Mouse (Mus musculus): ENCODE data around the gene Ppp2r2c.

Gene Ppp2r2c

DNA sequence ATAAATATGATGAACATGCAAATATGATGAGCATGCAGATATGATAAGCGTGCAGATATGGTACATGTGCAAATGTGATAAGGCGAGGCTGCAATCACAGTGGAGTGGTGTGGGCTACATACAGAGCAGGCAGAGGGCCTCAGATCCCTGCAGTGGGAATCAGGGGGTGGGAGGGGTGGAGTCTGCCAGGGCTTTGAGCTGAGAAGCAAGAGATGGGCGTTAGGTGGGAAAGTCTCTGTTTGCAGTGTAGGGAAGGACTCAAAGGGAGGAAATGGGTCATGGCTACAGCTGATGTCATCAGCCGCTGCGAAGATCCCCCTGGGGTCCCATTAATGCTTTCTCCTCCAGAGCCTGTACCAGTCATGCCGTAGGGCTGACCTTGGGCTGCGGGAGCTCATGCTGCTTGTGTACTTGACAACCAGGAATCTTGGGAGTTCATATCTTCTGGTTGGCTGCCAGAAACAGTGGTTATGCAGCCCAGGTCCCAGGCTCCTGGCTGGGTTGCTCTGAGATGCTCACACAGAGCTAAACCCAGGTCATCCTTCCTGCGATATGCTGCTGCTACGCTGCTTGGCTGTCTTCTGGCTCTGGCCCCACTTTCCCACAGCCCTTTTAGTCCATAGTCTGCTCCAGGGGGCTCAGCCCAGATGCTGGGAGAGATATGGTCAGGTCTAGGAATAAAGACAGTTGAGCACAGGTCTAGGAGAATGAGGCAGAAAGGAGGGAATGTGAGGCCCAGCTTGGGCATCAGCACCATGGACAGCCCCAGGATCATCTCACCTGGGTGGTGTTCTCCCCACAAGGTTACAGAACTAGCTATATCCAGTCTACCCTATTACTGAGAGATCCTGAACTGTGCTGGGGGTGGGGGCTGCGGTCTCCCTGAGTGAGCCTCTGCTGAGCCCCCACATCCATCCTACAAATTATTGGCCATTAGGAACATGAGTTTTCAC is 27.6 kb downstream of the Ppp2r2c start:
- no peak for DNase-seq (ENCODE audit: low spot score in 2 of 2)

- no peak for DNase-seq (ENCODE audit: low spot score in 2 of 2)
Observed at GRCm38 (mm10) chr5:36897999-36898398, 29.7 kb downstream of the Ppp2r2c start.

- no peak for DNase-seq (ENCODE audit: low spot score in 2 of 2)
Observed at GRCm38 (mm10) chr5:36898415-36899109, 30.2 kb downstream of the Ppp2r2c start.

DNA sequence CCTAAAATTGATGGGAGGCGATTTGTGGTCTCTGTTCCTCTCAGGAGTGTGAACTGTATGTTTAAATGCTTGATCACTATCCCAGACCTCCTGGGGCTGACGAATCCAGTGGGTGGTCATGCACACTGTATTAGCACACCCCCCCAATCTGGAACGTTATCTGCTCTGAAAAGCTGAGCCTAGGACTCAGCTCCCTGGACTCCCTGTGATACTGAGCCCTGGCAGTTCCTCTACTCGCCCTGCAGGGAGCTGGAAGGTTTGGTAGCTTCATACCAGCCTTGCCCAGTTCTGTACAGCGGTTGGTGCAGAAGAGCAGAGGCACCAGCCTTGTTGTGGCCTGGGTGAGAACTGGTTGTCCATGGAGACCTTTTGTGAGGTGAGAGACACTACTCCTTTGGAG is 31.1 kb downstream of the Ppp2r2c start:
- DNase-seq (ENCODE audit: low spot score in 2 of 2): no peak

- no peak for DNase-seq (ENCODE audit: low spot score in 2 of 2)
Observed at GRCm38 (mm10) chr5:36900189-36900619, 31.9 kb downstream of the Ppp2r2c start.

DNA sequence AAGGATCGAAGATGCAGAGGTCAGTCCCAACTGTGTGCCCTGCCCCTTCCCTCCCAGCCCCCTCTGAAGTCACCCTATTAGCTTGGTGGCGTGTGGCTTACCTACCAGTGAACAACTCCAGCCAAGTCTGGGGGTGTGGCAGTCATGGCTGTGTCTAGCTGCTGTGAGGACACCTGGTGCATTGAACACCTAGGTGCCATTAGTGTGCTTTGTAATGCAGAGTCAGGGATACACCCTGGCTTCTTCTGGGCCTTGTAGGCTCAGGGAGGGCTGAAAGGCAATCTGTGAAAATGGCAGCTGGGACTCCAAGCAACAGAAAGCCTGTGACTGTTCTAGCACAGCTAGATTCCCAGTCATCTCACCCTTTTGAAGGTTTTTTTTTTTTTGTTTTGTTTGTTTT is 34.5 kb downstream of the Ppp2r2c start:
- DNase-seq (ENCODE audit: low spot score in 2 of 2): no peak

GRCm38 (mm10) chr5:36904131-36904530 is 35.8 kb downstream of the Ppp2r2c start:
- DNase-seq (ENCODE audit: low spot score in 2 of 2): no peak

GRCm38 (mm10) chr5:36904703-36905102 is 36.4 kb downstream of the Ppp2r2c start:
- DNase-seq (ENCODE audit: low spot score in 2 of 2): no peak

GRCm38 (mm10) chr5:36905216-36905615 is 36.9 kb downstream of the Ppp2r2c start:
- no peak for DNase-seq (ENCODE audit: low spot score in 2 of 2)

DNA sequence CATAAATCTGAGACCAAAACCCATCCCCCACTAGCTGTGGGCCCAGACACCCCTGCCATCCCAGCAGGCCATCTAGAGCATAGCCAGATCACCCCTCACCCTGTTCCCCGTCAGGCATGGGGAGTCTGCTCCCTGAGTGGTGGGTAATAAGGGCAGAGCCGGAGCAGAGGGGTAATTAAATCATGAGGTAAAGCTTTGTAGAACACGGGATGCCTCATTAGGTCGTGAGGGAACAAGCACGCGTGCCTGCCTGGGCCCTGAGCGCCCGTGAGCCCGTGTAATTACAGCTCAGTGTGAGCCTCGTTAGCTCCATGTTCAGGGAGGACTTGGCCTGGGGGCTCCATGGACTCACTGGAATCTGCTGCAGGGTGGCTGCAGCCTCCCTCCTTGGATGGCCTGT is 39.4 kb downstream of the Ppp2r2c start:
- no peak for DNase-seq (ENCODE audit: low spot score in 2 of 2)

DNA sequence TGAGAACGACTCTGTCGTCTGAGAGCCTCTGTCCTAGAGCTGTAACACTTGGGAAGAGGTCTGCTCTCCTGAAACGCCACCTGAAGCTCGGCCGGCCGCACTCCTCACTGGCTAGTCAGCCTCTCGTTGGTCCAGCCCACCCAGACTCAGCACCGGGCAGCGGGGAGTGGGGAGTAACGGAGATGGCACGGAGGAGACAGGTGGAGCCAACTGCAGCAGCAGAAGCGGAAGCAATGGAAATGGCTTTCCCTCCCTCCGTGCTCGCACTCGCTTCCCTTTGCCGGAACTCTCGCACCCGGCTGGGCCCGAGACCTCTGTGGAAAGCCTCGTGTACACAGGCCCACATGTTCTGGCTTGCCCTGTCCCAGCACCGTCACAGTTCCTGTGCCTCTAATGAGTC is 41.2 kb downstream of the Ppp2r2c start:
- DNase-seq (ENCODE audit: low spot score in 2 of 2): no peak

GRCm38 (mm10) chr5:36910980-36911379 is 42.7 kb downstream of the Ppp2r2c start:
- no peak for DNase-seq (ENCODE audit: low spot score in 2 of 2)

GRCm38 (mm10) chr5:36911759-36912352 is 43.5 kb downstream of the Ppp2r2c start:
- DNase-seq (ENCODE audit: low spot score in 2 of 2): no peak

DNA sequence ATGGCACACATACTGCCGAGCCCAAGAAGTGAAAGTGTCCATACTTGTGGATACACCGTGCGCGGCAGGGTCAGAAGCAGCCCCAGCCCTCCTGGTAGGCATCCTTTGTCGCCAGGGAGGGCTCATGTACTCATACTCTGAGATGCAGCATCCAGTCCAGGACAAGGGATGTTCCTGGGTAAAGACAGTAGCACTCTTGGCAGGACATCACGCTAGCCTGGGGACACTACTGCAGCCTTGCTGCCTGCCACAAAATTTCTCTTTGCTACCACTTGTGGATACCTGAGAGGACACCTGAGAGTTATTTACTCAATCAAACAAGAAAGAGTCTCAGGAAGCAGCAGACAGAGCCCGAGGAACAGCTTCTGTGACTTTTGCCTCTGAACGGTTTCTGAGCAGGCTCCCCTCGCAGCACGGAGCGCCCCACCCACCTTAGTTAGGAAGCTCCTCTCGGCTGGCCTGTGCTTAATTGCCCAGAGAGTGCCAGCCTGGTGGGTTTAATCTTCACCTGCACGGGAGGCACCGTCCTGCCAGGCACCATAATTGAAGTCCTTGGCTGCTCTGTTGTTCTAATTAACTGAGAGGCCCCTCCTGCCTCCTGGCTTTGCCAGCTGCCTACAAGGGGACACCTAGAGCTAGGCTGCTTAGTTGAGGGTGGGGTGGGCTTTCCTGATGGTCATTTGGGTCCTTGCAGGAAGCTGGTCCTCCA is 44.4 kb downstream of the Ppp2r2c start:
- DNase-seq (ENCODE audit: low spot score in 2 of 2): no peak

GRCm38 (mm10) chr5:36915256-36915655 is 46.9 kb downstream of the Ppp2r2c start:
- DNase-seq (ENCODE audit: low spot score in 2 of 2): no peak

GRCm38 (mm10) chr5:36916581-36916980 is 48.3 kb downstream of the Ppp2r2c start:
- DNase-seq (ENCODE audit: low spot score in 2 of 2): no peak

GRCm38 (mm10) chr5:36917245-36917644 is 48.9 kb downstream of the Ppp2r2c start:
- no peak for DNase-seq (ENCODE audit: low spot score in 2 of 2)

DNA sequence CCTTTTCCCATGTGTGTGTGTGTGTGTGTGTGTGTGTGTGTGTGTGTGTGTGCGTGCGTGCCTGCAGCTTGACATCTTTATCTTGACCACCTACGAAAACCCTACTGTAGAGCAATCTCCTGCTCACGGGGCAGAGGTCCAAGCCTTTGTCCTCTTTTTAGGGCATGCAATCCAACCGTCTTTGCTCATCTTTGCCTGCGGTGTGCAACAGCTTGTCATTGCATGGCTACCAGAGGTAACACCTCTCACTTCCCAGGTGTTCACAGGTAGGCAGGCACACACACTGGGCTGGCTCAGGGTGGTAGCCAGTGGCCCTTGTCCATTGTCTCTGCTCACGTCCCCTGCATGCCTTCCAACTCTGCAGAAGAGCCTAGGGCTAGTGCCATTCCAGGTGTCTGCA is 49.7 kb downstream of the Ppp2r2c start:
- DNase-seq (ENCODE audit: low spot score in 2 of 2): no peak

DNA sequence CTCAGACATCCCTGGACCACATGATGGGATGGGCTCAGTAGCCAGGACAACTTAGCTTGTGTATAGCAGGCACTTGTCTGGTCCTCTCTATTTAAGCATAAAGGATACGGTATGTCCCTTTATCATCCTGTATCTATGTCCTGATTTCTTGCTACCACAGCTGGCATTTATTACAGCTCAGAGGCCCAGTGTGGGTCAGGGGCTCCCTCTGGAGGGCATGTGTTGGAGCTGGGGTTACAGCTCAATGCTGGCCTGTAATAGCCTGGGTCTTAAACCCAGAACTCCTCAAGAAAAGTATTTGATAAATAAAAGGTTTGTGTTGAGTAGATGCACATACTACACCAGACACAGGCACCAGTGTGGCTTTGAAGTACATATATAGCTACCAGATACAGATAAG is 51.8 kb downstream of the Ppp2r2c start:
- no peak for DNase-seq (ENCODE audit: low spot score in 2 of 2)

GRCm38 (mm10) chr5:36921871-36922270 is 53.6 kb downstream of the Ppp2r2c start:
- no peak for DNase-seq (ENCODE audit: low spot score in 2 of 2)

DNA sequence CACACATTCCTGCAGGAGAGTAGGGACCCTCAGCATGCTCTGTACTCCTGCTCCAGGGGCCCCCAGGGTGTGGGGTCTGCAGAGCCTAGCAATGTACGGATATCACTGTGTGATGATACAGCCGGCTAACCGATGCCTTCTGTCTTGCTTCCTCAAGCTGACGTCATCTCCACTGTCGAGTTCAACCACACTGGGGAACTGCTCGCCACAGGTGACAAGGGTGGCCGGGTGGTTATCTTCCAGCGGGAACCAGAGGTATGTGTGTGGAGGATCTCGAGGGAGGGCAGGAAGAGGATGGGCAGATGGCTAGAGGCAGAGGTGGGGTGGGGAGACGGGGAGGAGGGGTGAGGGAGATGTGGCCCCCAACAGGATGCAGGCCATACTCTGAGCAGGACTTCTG is 54.5 kb downstream of the Ppp2r2c start:
- no peak for DNase-seq (ENCODE audit: low spot score in 2 of 2)

Data from spleen, postnatal 36 days (tissue).